Mouse (Mus musculus): ENCODE results near the gene Sel1l3. TPM values are rescaled to one million over a fixed set of nuclear protein-coding genes. Genes with fewer than 3 reads are reported as not detected.

Gene Sel1l3
- total and polyA plus RNA-seq, 3 experiments, result 0.28 to 0.76 (median 0.34) TPM

GRCm38 (mm10) chr5:53235551-53235950 lies 21.8 kb upstream of the Sel1l3 start:
- Histone ChIP-seq H3K4me1 (ENCODE audit: control insufficient read depth in 1 of 2, insufficient read depth in 2 of 2) (peaks cover 7 to 26% of the 10 kb centered on the region in 2 experiments), H3K4me3 (replicated peaks in 1 of 3; ENCODE audit: low read depth in 2 of 3, low read length in 2 of 3, poor library complexity in 1 of 3) (no peak overlapping the region), H3K79me2 (replicated peaks; ENCODE audit: control insufficient read depth, extremely low read depth, insufficient read depth, poor library complexity, severe bottlenecking) (no peaks in the 10 kb centered on the region), H3K36me3 (replicated peaks in 1 of 2; ENCODE audit: control insufficient read depth in 1 of 2, insufficient read depth in 1 of 2, low read length in 1 of 2) (no peaks in the 10 kb centered on the region), H3K9ac (ENCODE audit: insufficient read depth, low read depth) (no peak overlapping the region), H3K4me2 (ENCODE audit: insufficient read depth, low read depth, poor library complexity, severe bottlenecking) (no peak overlapping the region; the same call in 1 of the 2 replicates), H3K27me3 (replicated peaks) (no peaks in the 10 kb centered on the region), H3K27ac (ENCODE audit: insufficient read depth, low read depth) (no peak overlapping the region), H3K9me3 (replicated peaks; ENCODE audit: low read length) (peaks cover 6% of the 10 kb centered on the region)
- in situ Hi-C loops (cut with MboI; ENCODE audit: low pct_ligation_motif_present, low pct_unique_long_range_greater_than_20kb, low sequenced_read_pairs) (no loop called here), dilution Hi-C loops (cut with MboI; ENCODE audit: extremely low pct_ligation_motif_present, extremely low pct_unique_long_range_greater_than_20kb, low sequenced_read_pairs) (no loop called here)
- TF ChIP-seq MEF2A (IDR thresholded peaks at IDR 0.05; ENCODE audit: borderline replicate concordance, low read depth, low read length) (no peak), ZC3H11A (IDR thresholded peaks at IDR 0.05; ENCODE audit: low read depth, low read length) (no peak), E2F4 (IDR thresholded peaks at IDR 0.05; ENCODE audit: insufficient replicate concordance, low read depth, low read length) (no peak), RCOR1 (conservative IDR thresholded peaks at IDR 0.05; ENCODE audit: low read depth, low read length) (no peak), ZKSCAN1 (IDR thresholded peaks at IDR 0.05; ENCODE audit: borderline replicate concordance, low read depth, low read length) (no peak), HCFC1 (IDR thresholded peaks at IDR 0.05; ENCODE audit: low read depth, low read length) (no peak), NELFE (IDR thresholded peaks at IDR 0.05; ENCODE audit: low read depth, low read length) (no peak), SMC3 (IDR thresholded peaks at IDR 0.05; ENCODE audit: low read depth, low read length) (no peak), CTCF (conservative IDR thresholded peaks at IDR 0.05 in 1 of 2, IDR thresholded peaks at IDR 0.05 in 1 of 2; ENCODE audit: low read depth in 2 of 2, low read length in 2 of 2) (no peak), IRF4 (IDR thresholded peaks at IDR 0.05; ENCODE audit: low read depth, low read length) (no peak), PAX5 (IDR thresholded peaks at IDR 0.05; ENCODE audit: low read length) (no peak), ELF1 (IDR thresholded peaks at IDR 0.05; ENCODE audit: low read depth, low read length) (no peak), USF1 (IDR thresholded peaks at IDR 0.05; ENCODE audit: low read depth, low read length) (no peak), SIN3A (IDR thresholded peaks at IDR 0.05; ENCODE audit: low read length) (no peak), POLR2AphosphoS2 (IDR thresholded peaks at IDR 0.05; ENCODE audit: low read depth, low read length) (no peak), BHLHE40 (IDR thresholded peaks at IDR 0.05; ENCODE audit: low read depth, low read length) (no peak), NRF1 (IDR thresholded peaks at IDR 0.05; ENCODE audit: low read depth, low read length) (no peak)
- DNase-seq (ENCODE audit: extremely low read depth), result no peak

GRCm38 (mm10) chr5:53230560-53230959 lies 16.8 kb upstream of the Sel1l3 start:
- Histone ChIP-seq H3K9ac (ENCODE audit: insufficient read depth, low read depth) (no peak overlapping the region), H3K4me1 (ENCODE audit: control insufficient read depth in 1 of 2, insufficient read depth in 2 of 2) (peaks cover 18 to 37% of the 10 kb centered on the region in 2 experiments), H3K27me3 (replicated peaks) (no peaks in the 10 kb centered on the region), H3K4me3 (replicated peaks in 1 of 3; ENCODE audit: low read depth in 2 of 3, low read length in 2 of 3, poor library complexity in 1 of 3) (no peak overlapping the region), H3K79me2 (replicated peaks; ENCODE audit: control insufficient read depth, extremely low read depth, insufficient read depth, poor library complexity, severe bottlenecking) (no peaks in the 10 kb centered on the region), H3K9me3 (replicated peaks; ENCODE audit: low read length) (peaks cover 6% of the 10 kb centered on the region), H3K4me2 (ENCODE audit: insufficient read depth, low read depth, poor library complexity, severe bottlenecking) (no peak overlapping the region), H3K36me3 (replicated peaks in 1 of 2; ENCODE audit: control insufficient read depth in 1 of 2, insufficient read depth in 1 of 2, low read length in 1 of 2) (no peaks in the 10 kb centered on the region), H3K27ac (ENCODE audit: insufficient read depth, low read depth) (no peak overlapping the region)
- in situ Hi-C loops (cut with MboI; ENCODE audit: low pct_ligation_motif_present, low pct_unique_long_range_greater_than_20kb, low sequenced_read_pairs), result no loop called here
- dilution Hi-C loops (cut with MboI; ENCODE audit: extremely low pct_ligation_motif_present, extremely low pct_unique_long_range_greater_than_20kb, low sequenced_read_pairs), result no loop called here
- DNase-seq (ENCODE audit: extremely low read depth), result peak; percentile 63
- TF ChIP-seq SMC3 (IDR thresholded peaks at IDR 0.05; ENCODE audit: low read depth, low read length), result no peak
- peak; percentile 36; the same call in 1 of the 2 replicates for TF ChIP-seq IRF4 (IDR thresholded peaks at IDR 0.05; ENCODE audit: low read depth, low read length)
- peak; percentile 64; the same call in 1 of the 2 replicates for TF ChIP-seq TCF12 (IDR thresholded peaks at IDR 0.05; ENCODE audit: low read depth, low read length)
- peak; percentile 49 for TF ChIP-seq MAX (IDR thresholded peaks at IDR 0.05; ENCODE audit: low read length)
- no peak for TF ChIP-seq ZNF384 (IDR thresholded peaks at IDR 0.05; ENCODE audit: low read depth, low read length)
- TF ChIP-seq EP300 (IDR thresholded peaks at IDR 0.05; ENCODE audit: low read length), result peak; percentile 66
- TF ChIP-seq ETS1 (conservative IDR thresholded peaks at IDR 0.05; ENCODE audit: low read depth, low read length), result peak; percentile 75
- 0 out of 2 replicates have a peak, but pooled peaks have one; percentile 22 for TF ChIP-seq MAFK (IDR thresholded peaks at IDR 0.05; ENCODE audit: insufficient replicate concordance, low read length)

Measured in CH12.LX (cell line).